Mouse (Mus musculus): ENCODE measurements at regions not wholly inside any gene's neighbourhood (a gene's known extent, or its start where the extent isn't known, plus 50 kb on each side); places are given as distances from the start of the nearest gene placed in this dataset.

GRCm38 (mm10) chr4:89362650-89363049 lies 51.8 kb upstream of the Cdkn2b start:
- peaks cover 28 to 72% of the 10 kb centered on the region in 2 experiments for H3K4me1 ChIP-seq (ENCODE audit: control insufficient read depth in 1 of 2, insufficient read depth in 2 of 2)
- peaks cover 5% of the 10 kb centered on the region for H3K79me2 ChIP-seq (replicated peaks; ENCODE audit: control insufficient read depth, extremely low read depth, insufficient read depth, poor library complexity, severe bottlenecking)
- in situ Hi-C loops (cut with MboI; ENCODE audit: low pct_ligation_motif_present, low pct_unique_long_range_greater_than_20kb, low sequenced_read_pairs) (no loop called here), dilution Hi-C loops (cut with MboI; ENCODE audit: extremely low pct_ligation_motif_present, extremely low pct_unique_long_range_greater_than_20kb, low sequenced_read_pairs) (no loop called here)
- H3K4me2 ChIP-seq (ENCODE audit: insufficient read depth, low read depth, poor library complexity, severe bottlenecking), result 0 out of 2 replicates have a peak overlapping the region, but pooled peaks have one; percentile 50
- no peaks in the 10 kb centered on the region for H3K27me3 ChIP-seq (replicated peaks)
- H3K9me3 ChIP-seq (replicated peaks; ENCODE audit: low read length), result no peaks in the 10 kb centered on the region
- H3K27ac ChIP-seq (ENCODE audit: insufficient read depth, low read depth), result peak overlapping the region; percentile 97
- H3K4me3 ChIP-seq (replicated peaks in 1 of 3; ENCODE audit: low read depth in 2 of 3, low read length in 2 of 3, poor library complexity in 1 of 3), result no peak overlapping the region
- DNase-seq (ENCODE audit: extremely low read depth), result no peak
- no peaks in the 10 kb centered on the region for H3K36me3 ChIP-seq (replicated peaks in 1 of 2; ENCODE audit: control insufficient read depth in 1 of 2, insufficient read depth in 1 of 2, low read length in 1 of 2)
- no peak for TF ChIP-seq PAX5 (IDR thresholded peaks at IDR 0.05; ENCODE audit: low read length)
- peak overlapping the region; percentile 78 for H3K9ac ChIP-seq (ENCODE audit: insufficient read depth, low read depth)

GRCm38 (mm10) chr4:89361316-89361715 lies 50.5 kb upstream of the Cdkn2b start:
- dilution Hi-C loops (cut with MboI; ENCODE audit: extremely low pct_ligation_motif_present, extremely low pct_unique_long_range_greater_than_20kb, low sequenced_read_pairs) (no loop called here), in situ Hi-C loops (cut with MboI; ENCODE audit: low pct_ligation_motif_present, low pct_unique_long_range_greater_than_20kb, low sequenced_read_pairs) (no loop called here)
- peak overlapping the region; percentile 86 for H3K27ac ChIP-seq (ENCODE audit: insufficient read depth, low read depth)
- H3K79me2 ChIP-seq (replicated peaks; ENCODE audit: control insufficient read depth, extremely low read depth, insufficient read depth, poor library complexity, severe bottlenecking), result peaks cover 2% of the 10 kb centered on the region; the same call in 1 of the 2 replicates
- H3K4me1 ChIP-seq (ENCODE audit: control insufficient read depth in 1 of 2, insufficient read depth in 2 of 2), result peaks cover 21 to 62% of the 10 kb centered on the region in 2 experiments
- TF ChIP-seq ELF1 (IDR thresholded peaks at IDR 0.05; ENCODE audit: low read depth, low read length) (no peak), POLR2AphosphoS2 (IDR thresholded peaks at IDR 0.05; ENCODE audit: low read depth, low read length) (no peak), POLR2A (IDR thresholded peaks at IDR 0.05; ENCODE audit: low read depth, low read length) (no peak), TCF12 (IDR thresholded peaks at IDR 0.05; ENCODE audit: low read depth, low read length) (no peak), MXI1 (IDR thresholded peaks at IDR 0.05; ENCODE audit: low read depth, low read length) (no peak), MAZ (IDR thresholded peaks at IDR 0.05; ENCODE audit: low read depth, low read length) (no peak), ZC3H11A (IDR thresholded peaks at IDR 0.05; ENCODE audit: low read depth, low read length) (no peak), MAX (IDR thresholded peaks at IDR 0.05; ENCODE audit: low read length) (no peak), GABPA (IDR thresholded peaks at IDR 0.05; ENCODE audit: insufficient replicate concordance, low read depth, low read length) (no peak), CTCF (conservative IDR thresholded peaks at IDR 0.05 in 1 of 2, IDR thresholded peaks at IDR 0.05 in 1 of 2; ENCODE audit: low read depth in 2 of 2, low read length in 2 of 2) (no peak), RAD21 (IDR thresholded peaks at IDR 0.05; ENCODE audit: low read depth, low read length) (no peak), HCFC1 (IDR thresholded peaks at IDR 0.05; ENCODE audit: low read depth, low read length) (no peak), TBP (conservative IDR thresholded peaks at IDR 0.05; ENCODE audit: low read depth, low read length) (no peak)
- DNase-seq (ENCODE audit: extremely low read depth), result no peak
- H3K4me3 ChIP-seq (replicated peaks in 1 of 3; ENCODE audit: low read depth in 2 of 3, low read length in 2 of 3, poor library complexity in 1 of 3), result peak overlapping the region in 1 of 3 experiments; percentile 23
- peak overlapping the region; percentile 24 for H3K9ac ChIP-seq (ENCODE audit: insufficient read depth, low read depth)
- no peaks in the 10 kb centered on the region for H3K27me3 ChIP-seq (replicated peaks)
- H3K4me2 ChIP-seq (ENCODE audit: insufficient read depth, low read depth, poor library complexity, severe bottlenecking), result no peak overlapping the region
- no peaks in the 10 kb centered on the region for H3K9me3 ChIP-seq (replicated peaks; ENCODE audit: low read length)
- no peaks in the 10 kb centered on the region for H3K36me3 ChIP-seq (replicated peaks in 1 of 2; ENCODE audit: control insufficient read depth in 1 of 2, insufficient read depth in 1 of 2, low read length in 1 of 2)
